Mouse (Mus musculus) forebrain, embryonic 12.5 days (tissue): Measurements from ENCODE around the gene Hist1h3b. TPM values are rescaled to one million over a fixed set of nuclear protein-coding genes. Genes with fewer than 3 reads are reported as not detected.
"Not testable (repeated sequence)": the region's sequence is repeated elsewhere in the genome, so short reads cannot be mapped to it uniquely, and the experiment has no call there.

ENCODE experiments used
- ATAC-seq: fragments of 200-750 bp; cut with Nextera tagmentation; 2 replicates; pipeline ENCODE4 v1.8.0; 2017; ENCODE audit warnings: moderate TSS enrichment; ENCODE audit not compliant: low FRiP score
- H3K27ac ChIP-seq: fragments of 300-500 bp; sonication (generic); 2 replicates; pipeline ENCODE4 v1.5.1; 2016; ENCODE audit warnings: mild to moderate bottlenecking
- H3K27me3 ChIP-seq: fragments of 300-500 bp; sonication (generic); 2 replicates; pipeline ENCODE4 v1.6.1; 2016; ENCODE audit warnings: mild to moderate bottlenecking
- H3K36me3 ChIP-seq: fragments of 300-500 bp; sonication (generic); replicated peaks from 2 replicates; pipeline ENCODE4 v1.6.1; 2016; ENCODE audit warnings: mild to moderate bottlenecking
- H3K4me1 ChIP-seq: fragments of 300-500 bp; sonication (generic); 2 replicates; pipeline ENCODE4 v1.6.1; 2016
- H3K4me2 ChIP-seq: fragments of 300-500 bp; sonication (generic); 2 replicates; pipeline ENCODE4 v1.6.1; 2016; ENCODE audit warnings: mild to moderate bottlenecking, moderate library complexity
- H3K4me3 ChIP-seq: fragments of 300-500 bp; sonication (generic); replicated peaks from 2 replicates; pipeline ENCODE4 v1.5.1; 2016; ENCODE audit warnings: mild to moderate bottlenecking
- H3K9ac ChIP-seq: fragments of 300-500 bp; sonication (generic); 2 replicates; pipeline ENCODE4 v1.6.1; 2016; ENCODE audit warnings: mild to moderate bottlenecking
- H3K9me3 ChIP-seq: fragments of 300-500 bp; sonication (generic); 2 replicates; pipeline ENCODE4 v1.6.1; 2016
- WGBS: fragments of 180-500 bp; shearing (Covaris S2); methylation state at CpG from one replicate; pipeline ENCODE4 v1.1.7; 2016; 5-methylcytosine and 5-hydroxymethylcytosine counted together
- polyA plus RNA-seq: library from polyadenylated mRNA; unstranded; fragments of >200 nt; fragmentation: Nextera tagmentation; extraction: Ambion mirVana; gene quantifications from 2 replicates; pipeline ENCODE4 v1.2.1, GENCODE M21; 2016

Gene Hist1h3b
- polyA plus RNA-seq, 1 experiment from 2014 or later: 15.8 TPM

- Histone ChIP-seq H3K27ac (peak overlapping the region; percentile 94), H3K4me2 (peak overlapping the region; percentile 70), H3K4me1 (peaks cover 30% of the 10 kb centered on the region), H3K9ac (peak overlapping the region; percentile 62), H3K4me3 (peak overlapping the region; percentile 41), H3K27me3 (no peaks in the 10 kb centered on the region), H3K9me3 (no peaks in the 10 kb centered on the region), H3K36me3 (no peaks in the 10 kb centered on the region)
- 2% methylated on average over 19 of the region's 27 CpGs for WGBS
- ATAC-seq: no peak
Observed at GRCm38 (mm10) chr13:23760240-23760971, 8.3 kb downstream of the Hist1h3b start.

GRCm38 (mm10) chr13:23760972-23761864 lies 9.2 kb downstream of the Hist1h3b start, which contains the start of gene Hist1h4a:
Gene Hist1h4a, minus strand, starts transcription at chr13:23761230.
- peak; percentile 81 for ATAC-seq
- WGBS: under 1% methylated on average over 68 of the region's 72 CpGs
- Histone ChIP-seq H3K4me1 (peaks cover 30% of the 10 kb centered on the region), H3K9me3 (no peaks in the 10 kb centered on the region), H3K9ac (peak within 1 kb of the TSS; percentile 64), H3K27me3 (no peaks in the 10 kb centered on the region), H3K27ac (peak within 1 kb of the TSS; percentile 94), H3K4me2 (peak within 1 kb of the TSS; percentile 70), H3K4me3 (peak within 1 kb of the TSS; percentile 41), H3K36me3 (no peaks in the 10 kb centered on the region)

- peak within 1 kb of the TSS; percentile 52 for H3K4me3 ChIP-seq
- not testable (repeated sequence) for H3K9me3 ChIP-seq, H3K36me3 ChIP-seq, H3K27me3 ChIP-seq
- ATAC-seq: peak; percentile 63
- peak within 1 kb of the TSS; percentile 64 for H3K9ac ChIP-seq
- peak within 1 kb of the TSS; percentile 70 for H3K4me2 ChIP-seq
- under 1% methylated on average over 32 of the region's 52 CpGs for WGBS
- H3K4me1 ChIP-seq: peaks cover 30% of the 10 kb centered on the region
- H3K27ac ChIP-seq: peak within 1 kb of the TSS; percentile 94
Observed at GRCm38 (mm10) chr13:23761871-23762821, 10.1 kb downstream of the Hist1h3b start, which contains the start of gene Hist1h3a. Gene Hist1h3a, minus strand, starts transcription at chr13:23762386.

- Histone ChIP-seq H3K4me3 (peak overlapping the region; percentile 52), H3K4me2 (peak overlapping the region; percentile 70), H3K27me3 (no peaks in the 10 kb centered on the region), H3K4me1 (peaks cover 23% of the 10 kb centered on the region), H3K9me3 (no peaks in the 10 kb centered on the region), H3K9ac (peak overlapping the region; percentile 56; the same call in 1 of the 2 replicates), H3K36me3 (no peaks in the 10 kb centered on the region), H3K27ac (peak overlapping the region; percentile 94)
- no peak for ATAC-seq
- 2% methylated on average over 10 of the region's 10 CpGs for WGBS
Observed at GRCm38 (mm10) chr13:23763242-23763585, 11.1 kb downstream of the Hist1h3b start.

GRCm38 (mm10) chr13:23763586-23764323 lies 11.7 kb downstream of the Hist1h3b start, which contains the start of gene Hist1h1a:
Gene Hist1h1a, plus strand, starts transcription at chr13:23763666.
- H3K4me2 ChIP-seq: peak within 1 kb of the TSS; percentile 70
- H3K4me3 ChIP-seq: peak within 1 kb of the TSS; percentile 52
- peak; percentile 73 for ATAC-seq
- no peaks in the 10 kb centered on the region for H3K27me3 ChIP-seq
- WGBS: 4% methylated on average over 34 of the region's 34 CpGs
- H3K4me1 ChIP-seq: peaks cover 23% of the 10 kb centered on the region
- H3K9ac ChIP-seq: peak within 1 kb of the TSS; percentile 83
- no peaks in the 10 kb centered on the region for H3K9me3 ChIP-seq
- H3K27ac ChIP-seq: peak within 1 kb of the TSS; percentile 94
- no peaks in the 10 kb centered on the region for H3K36me3 ChIP-seq

- 34% methylated on average over 12 of the region's 12 CpGs for WGBS
- Histone ChIP-seq H3K36me3 (no peaks in the 10 kb centered on the region), H3K4me1 (peaks cover 23% of the 10 kb centered on the region), H3K4me3 (peak overlapping the region; percentile 52), H3K9me3 (no peaks in the 10 kb centered on the region), H3K9ac (peak overlapping the region; percentile 83), H3K4me2 (peak overlapping the region; percentile 70), H3K27me3 (no peaks in the 10 kb centered on the region), H3K27ac (peak overlapping the region; percentile 94)
- no peak for ATAC-seq
Observed at GRCm38 (mm10) chr13:23764324-23765171, 12.5 kb downstream of the Hist1h3b start.

- no peak overlapping the region for H3K9ac ChIP-seq
- H3K9me3 ChIP-seq: no peaks in the 10 kb centered on the region
- no peak overlapping the region for H3K4me3 ChIP-seq
- H3K4me2 ChIP-seq: 0 out of 2 replicates have a peak overlapping the region, but pooled peaks have one; percentile 70
- ATAC-seq: no peak
- H3K27ac ChIP-seq: 0 out of 2 replicates have a peak overlapping the region, but pooled peaks have one; percentile 25
- H3K36me3 ChIP-seq: no peaks in the 10 kb centered on the region
- H3K4me1 ChIP-seq: peaks cover 18% of the 10 kb centered on the region
- WGBS: 66% methylated on average over 1 of the region's 1 CpGs
- no peaks in the 10 kb centered on the region for H3K27me3 ChIP-seq
Observed at GRCm38 (mm10) chr13:23765172-23765513, 13.1 kb downstream of the Hist1h3b start.

GRCm38 (mm10) chr13:23766772-23767171 lies 14.7 kb downstream of the Hist1h3b start:
- H3K27me3 ChIP-seq: no peaks in the 10 kb centered on the region
- no peak overlapping the region for H3K4me3 ChIP-seq
- no peak overlapping the region for H3K9ac ChIP-seq
- H3K4me1 ChIP-seq: peaks cover 17% of the 10 kb centered on the region
- H3K27ac ChIP-seq: no peak overlapping the region
- no peak for ATAC-seq
- no peak overlapping the region for H3K4me2 ChIP-seq
- no peaks in the 10 kb centered on the region for H3K36me3 ChIP-seq
- no peaks in the 10 kb centered on the region for H3K9me3 ChIP-seq

DNA sequence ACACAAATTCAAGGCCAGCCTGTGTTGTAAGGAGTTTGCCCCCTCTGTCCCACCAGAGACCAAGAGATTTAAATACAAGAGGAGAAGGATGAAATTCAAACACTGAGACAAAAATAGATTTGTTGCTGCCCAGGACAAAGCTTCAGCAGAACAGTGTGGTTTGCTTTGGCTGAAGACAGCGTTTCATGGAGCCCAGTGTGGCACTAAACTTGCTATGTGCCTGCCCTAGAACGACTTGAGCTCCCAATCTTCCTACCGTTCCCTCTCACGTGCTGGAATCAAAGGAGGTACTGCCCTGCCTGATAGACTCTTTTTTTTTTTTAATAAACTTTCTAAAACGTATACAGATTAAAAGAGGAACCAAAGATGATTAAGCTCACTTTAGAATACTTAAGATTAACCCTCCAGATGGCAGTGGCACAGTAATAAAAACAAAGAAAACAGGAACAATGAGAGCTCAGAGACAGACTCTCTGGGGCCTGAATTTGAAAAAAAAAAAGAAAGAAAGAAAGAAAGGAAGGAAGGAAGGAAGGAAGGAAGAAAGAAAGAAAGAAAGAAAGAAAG lies 16.8 kb downstream of the Hist1h3b start:
- Histone ChIP-seq H3K27ac (no peak overlapping the region), H3K9me3 (no peaks in the 10 kb centered on the region), H3K4me3 (no peak overlapping the region), H3K4me2 (no peak overlapping the region), H3K4me1 (peaks cover 16% of the 10 kb centered on the region), H3K36me3 (no peaks in the 10 kb centered on the region), H3K27me3 (no peaks in the 10 kb centered on the region), H3K9ac (no peak overlapping the region)
- 42% methylated on average over 5 of the region's 5 CpGs for WGBS
- ATAC-seq: no peak

- H3K27ac ChIP-seq, H3K9ac ChIP-seq, ATAC-seq, H3K9me3 ChIP-seq, H3K4me3 ChIP-seq, H3K36me3 ChIP-seq, H3K27me3 ChIP-seq, H3K4me2 ChIP-seq: not testable (repeated sequence)
- WGBS: 84% methylated on average over 2 of the region's 2 CpGs
- H3K4me1 ChIP-seq: peaks cover 10% of the 10 kb centered on the region
Observed at GRCm38 (mm10) chr13:23769613-23770012, 17.5 kb downstream of the Hist1h3b start, which contains the start of gene Trim38. Gene Trim38, plus strand, starts transcription at chr13:23769913.
